Comparison of ENCODE assay signal across 22 mouse cellular contexts in genomic region chr4:63899081-63899523, GRCm38 (mm10). TPM values are rescaled to one million over a fixed set of nuclear protein-coding genes. Genes with fewer than 3 reads are reported as not detected.
A peak's percentile ranks its signal among the peaks of the same experiment; 100 is the strongest.
DNase-seq lines count a peak whose midpoint lies in the region; ATAC-seq and TF ChIP-seq lines count a peak whose summit lies in the region.
"Had no signal": no experiment of that assay in that cellular context is flagged by ENCODE, and none has a peak within 500 bp of the region (broad histone marks: within the 10 kb centered on the region; RNA-seq: fewer than 3 reads in every experiment).

No protein-coding gene starts in this region.

- TF ChIP-seq CTCF in lung, embryonic 14.5 days (IDR thresholded peaks at IDR 0.05; ENCODE audit: low read depth): no peak

- H3K27me3 ChIP-seq in lung, embryonic 14.5 days (ENCODE audit: insufficient read depth, low read length): no peaks in the 10 kb centered on the region
- H3K27me3 ChIP-seq in hindbrain, embryonic 12.5 days: no peaks in the 10 kb centered on the region
- H3K27me3 ChIP-seq: kidney, embryonic 15.5 days; limb, embryonic 12.5 days had no signal

- H3K9ac ChIP-seq in lung, embryonic 14.5 days: no peak overlapping the region
- no peak overlapping the region for H3K9ac ChIP-seq in hindbrain, embryonic 12.5 days
- H3K9ac ChIP-seq: heart, embryonic 13.5 days; kidney, embryonic 15.5 days; limb, embryonic 12.5 days; liver, postnatal 0 days had no signal

- H3K9me3 ChIP-seq in lung, embryonic 14.5 days (ENCODE audit: low read depth, low read length): no peaks in the 10 kb centered on the region
- no peaks in the 10 kb centered on the region for H3K9me3 ChIP-seq in hindbrain, embryonic 12.5 days (replicated peaks)
- H3K9me3 ChIP-seq: heart, embryonic 13.5 days; kidney, embryonic 15.5 days; limb, embryonic 12.5 days had no signal

- WGBS in lung, embryonic 14.5 days: 77% methylated on average over 10 of the region's 10 CpGs
- WGBS in hindbrain, embryonic 12.5 days: 90% methylated on average over 10 of the region's 10 CpGs

- peak; percentile 4 for DNase-seq in lung, embryonic 14.5 days
- DNase-seq in lung, postnatal 4 days: no peak
- no peak for DNase-seq in right cerebral cortex, postnatal 25 days
- DNase-seq: adrenal gland, postnatal 36 days; cerebellum, adult 9-10 months; gastrocnemius, adult 2 months; heart, adult 11 months; heart, postnatal 4 days; liver, postnatal 0 days; midbrain, embryonic 14.5 days; right cerebral cortex, postnatal 14 days had no signal

- no peak overlapping the region for H3K4me3 ChIP-seq in lung, embryonic 14.5 days (ENCODE audit: low read depth, low read length)
- H3K4me3 ChIP-seq in hindbrain, embryonic 12.5 days: no peak overlapping the region
- H3K4me3 ChIP-seq: gastrocnemius, adult 2 months; heart, embryonic 13.5 days; kidney, embryonic 15.5 days; left cerebral cortex, adult 2 months; limb, embryonic 12.5 days had no signal

- no peak overlapping the region for H3K27ac ChIP-seq in lung, embryonic 14.5 days (ENCODE audit: low read depth)
- H3K27ac ChIP-seq in hindbrain, embryonic 12.5 days: no peak overlapping the region
- H3K27ac ChIP-seq: gastrocnemius, adult 2 months; heart, embryonic 13.5 days; kidney, embryonic 15.5 days; left cerebral cortex, adult 2 months; limb, embryonic 12.5 days; stomach, postnatal 0 days had no signal

- no peak for ATAC-seq in lung, embryonic 14.5 days (ENCODE audit: insufficient read depth)
- ATAC-seq in activated CD4-positive, CD25-positive, alpha-beta regulatory T cell, adult 4 months: peak; percentile 68
- peak; percentile 52 to 61 for ATAC-seq in hematopoietic stem cell, adult 5-6 weeks (replicated peaks in 1 of 2; ENCODE audit: insufficient read depth in 1 of 2, low FRiP score in 2 of 2, low TSS enrichment in 1 of 2, low read depth in 1 of 2, poor library complexity in 2 of 2, severe bottlenecking in 2 of 2)
- ATAC-seq in neutrophil, adult 5-6 weeks (ENCODE audit: extremely low read depth, insufficient number of reproducible peaks, low FRiP score, poor library complexity, severe bottlenecking): 0 out of 2 replicates have a peak, but pooled peaks have one; percentile 39
- ATAC-seq in hindbrain, embryonic 12.5 days (ENCODE audit: low FRiP score): no peak
- ATAC-seq: forebrain, embryonic 16.5 days; liver, postnatal 0 days had no signal

- H3K4me1 ChIP-seq in lung, embryonic 14.5 days (ENCODE audit: insufficient read depth): no peaks in the 10 kb centered on the region
- no peaks in the 10 kb centered on the region for H3K4me1 ChIP-seq in hindbrain, embryonic 12.5 days
- H3K4me1 ChIP-seq: heart, embryonic 13.5 days; kidney, embryonic 15.5 days; limb, embryonic 12.5 days had no signal

- no peaks in the 10 kb centered on the region for H3K36me3 ChIP-seq in lung, embryonic 14.5 days (ENCODE audit: insufficient read depth)
- no peaks in the 10 kb centered on the region for H3K36me3 ChIP-seq in hindbrain, embryonic 12.5 days
- H3K36me3 ChIP-seq: heart, embryonic 13.5 days; kidney, embryonic 15.5 days; limb, embryonic 12.5 days had no signal

- H3K4me2 ChIP-seq in lung, embryonic 14.5 days: no peak overlapping the region
- no peak overlapping the region for H3K4me2 ChIP-seq in hindbrain, embryonic 12.5 days (replicated peaks)
- H3K4me2 ChIP-seq: heart, embryonic 13.5 days; kidney, embryonic 15.5 days; limb, embryonic 12.5 days had no signal

RNA-seq across cellular contexts. Expression of gene Tnfsf8, which starts 38.0 kb away (rescaled TPM):
- 0.04 and 0.07 TPM in 2 replicates for polyA plus RNA-seq in lung, embryonic 14.5 days (2014; fragmentation: Nextera tagmentation; extraction: Ambion mirVana)
- polyA plus RNA-seq in activated CD4-positive, CD25-positive, alpha-beta regulatory T cell, adult 4 months (2017; shearing (Covaris generic)): 10 to 100 TPM; 71.6 to 77.3 TPM
- 1.8 and 3.7 TPM in 2 replicates for total RNA-seq in hematopoietic stem cell, adult 5-6 weeks (2017)
- 3.0 and 3.8 TPM in 2 replicates for total RNA-seq in neutrophil, adult 5-6 weeks (2017)
- 0.08 TPM in 1 of 2 replicates, not detected in the other for polyA plus RNA-seq in hindbrain, embryonic 12.5 days (2016; fragmentation: Nextera tagmentation; extraction: Ambion mirVana)
- total RNA-seq: gastrocnemius, adult 2 months; heart, postnatal 4 days; layer of hippocampus, adult 18-20 months; left cerebral cortex, adult 2 months had no signal
- polyA plus RNA-seq: heart, embryonic 13.5 days; kidney, embryonic 15.5 days; stomach, postnatal 0 days had no signal

Comparison
In these comparisons a context has a peak if more than half of its experiments do, and no peak if none do; other contexts are left out.
1. ATAC-seq: peak in activated CD4-positive, CD25-positive, alpha-beta regulatory T cell, adult 4 months (single experiment), hematopoietic stem cell, adult 5-6 weeks (2 of 2) and neutrophil, adult 5-6 weeks (single experiment); none in lung, embryonic 14.5 days (single experiment) and hindbrain, embryonic 12.5 days (single experiment).
2. RNA of gene Tnfsf8, which starts 38.0 kb away (polyA plus RNA-seq): 71.6 to 77.3 TPM in activated CD4-positive, CD25-positive, alpha-beta regulatory T cell, adult 4 months; 0.04 to 0.07 TPM in lung, embryonic 14.5 days and 0.08 TPM in hindbrain, embryonic 12.5 days; every median in the first group is over 10 times any median in the second.